Mouse (Mus musculus) erythroblast, embryonic 14.5 days (primary cell): ENCODE results near the gene Spryd4. TPM values are rescaled to one million over a fixed set of nuclear protein-coding genes. Genes with fewer than 3 reads are reported as not detected.
A peak's percentile ranks its signal among the peaks of the same experiment; 100 is the strongest.

Experiments used
- H3K27me3 ChIP-seq: 2 replicates; pipeline ENCODE4 v1.6.1; 2012; ENCODE audit warnings: inconsistent platforms; ENCODE audit not compliant: control insufficient read depth
- H3K36me3 ChIP-seq: 2 replicates; pipeline ENCODE4 v1.6.1; 2012; ENCODE audit warnings: mild to moderate bottlenecking, inconsistent platforms; ENCODE audit not compliant: control insufficient read depth
- H3K4me1 ChIP-seq: 2 replicates; pipeline ENCODE4 v1.6.1; 2012; ENCODE audit warnings: inconsistent platforms; ENCODE audit not compliant: control insufficient read depth
- H3K4me3 ChIP-seq: replicated peaks from 2 replicates; pipeline ENCODE3; 2012; ENCODE audit warnings: moderate library complexity, mild to moderate bottlenecking, inconsistent platforms
- H3K9me3 ChIP-seq: 2 replicates; pipeline ENCODE4 v1.6.1; 2012; ENCODE audit warnings: low read length, inconsistent platforms, mixed read lengths; ENCODE audit not compliant: control insufficient read depth
- GATA1 ChIP-seq: IDR thresholded peaks from 2 replicates; pipeline ENCODE4 v1.6.1; 2012; ENCODE audit warnings: low read length, inconsistent platforms, mixed read lengths
- TAL1 ChIP-seq: IDR thresholded peaks from 3 replicates; pipeline ENCODE4 v1.6.1; 2012; ENCODE audit warnings: low read length, inconsistent platforms, mixed read lengths
- polyA plus RNA-seq: library from polyadenylated mRNA; stranded (reverse); fragments of >175 nt; gene quantifications from 2 replicates; pipeline ENCODE4 v1.2.3, GENCODE M21; 2012

The Spryd4 gene
- polyA plus RNA-seq, 1 experiment = 0.10 TPM

GRCm38 (mm10) chr10:128212871-128213323 lies 1.3 kb upstream of the Spryd4 start:
- Histone ChIP-seq H3K36me3 (peaks cover 7% of the 10 kb centered on the region), H3K9me3 (no peaks in the 10 kb centered on the region), H3K27me3 (peaks cover 6% of the 10 kb centered on the region; the same call in 1 of the 2 replicates), H3K4me1 (peaks cover 38% of the 10 kb centered on the region), H3K4me3 (peak overlapping the region; percentile 61)
- no peak for TF ChIP-seq TAL1
- TF ChIP-seq GATA1 = no peak

GRCm38 (mm10) chr10:128212148-128212547 lies 541 bp upstream of the Spryd4 start:
- TF ChIP-seq GATA1 = no peak
- no peak for TF ChIP-seq TAL1
- peaks cover 6% of the 10 kb centered on the region; the same call in 1 of the 2 replicates for H3K27me3 ChIP-seq
- peaks cover 34% of the 10 kb centered on the region for H3K4me1 ChIP-seq
- no peaks in the 10 kb centered on the region for H3K9me3 ChIP-seq
- H3K36me3 ChIP-seq = peaks cover 9% of the 10 kb centered on the region
- H3K4me3 ChIP-seq = peak overlapping the region; percentile 70

- peaks cover 34% of the 10 kb centered on the region for H3K4me1 ChIP-seq
- peaks cover 15% of the 10 kb centered on the region for H3K36me3 ChIP-seq
- H3K27me3 ChIP-seq = peaks cover 6% of the 10 kb centered on the region; the same call in 1 of the 2 replicates
- no peaks in the 10 kb centered on the region for H3K9me3 ChIP-seq
- peak overlapping the region; percentile 70 for H3K4me3 ChIP-seq
- no peak for TF ChIP-seq GATA1
- no peak for TF ChIP-seq TAL1
These were observed 653 bp downstream of the Spryd4 start for GRCm38 (mm10) chr10:128210954-128211353.

GRCm38 (mm10) chr10:128210131-128210530 lies 1.5 kb downstream of the Spryd4 start:
- H3K27me3 ChIP-seq = peaks cover 6% of the 10 kb centered on the region; the same call in 1 of the 2 replicates
- H3K4me3 ChIP-seq = no peak overlapping the region
- TF ChIP-seq TAL1 (no peak), GATA1 (no peak)
- H3K36me3 ChIP-seq = peaks cover 15% of the 10 kb centered on the region
- H3K4me1 ChIP-seq = peaks cover 34% of the 10 kb centered on the region
- no peaks in the 10 kb centered on the region for H3K9me3 ChIP-seq

- Histone ChIP-seq H3K4me3 (no peak overlapping the region), H3K36me3 (peaks cover 15% of the 10 kb centered on the region)
- no peak for TF ChIP-seq GATA1
- no peak for TF ChIP-seq TAL1
These were observed 2.1 kb downstream of the Spryd4 start for GRCm38 (mm10) chr10:128209311-128210009.

GRCm38 (mm10) chr10:128208326-128208725 lies 3.3 kb downstream of the Spryd4 start:
- no peak for TF ChIP-seq TAL1
- no peak for TF ChIP-seq GATA1
- Histone ChIP-seq H3K4me1 (peaks cover 31% of the 10 kb centered on the region), H3K4me3 (no peak overlapping the region), H3K27me3 (peaks cover 4% of the 10 kb centered on the region; the same call in 1 of the 2 replicates), H3K36me3 (peaks cover 15% of the 10 kb centered on the region), H3K9me3 (no peaks in the 10 kb centered on the region)

More at GRCm38 (mm10) chr10:128209311-128210009, 2.1 kb downstream of the Spryd4 start:
- H3K27me3 ChIP-seq = peaks cover 6% of the 10 kb centered on the region; the same call in 1 of the 2 replicates
- H3K4me1 ChIP-seq = peaks cover 34% of the 10 kb centered on the region
- no peaks in the 10 kb centered on the region for H3K9me3 ChIP-seq

GRCm38 (mm10) chr10:128204941-128205340 lies 6.7 kb downstream of the Spryd4 start:
- H3K4me1 ChIP-seq = peaks cover under 1% of the 10 kb centered on the region; the same call in 1 of the 2 replicates
- TF ChIP-seq GATA1 = no peak
- TF ChIP-seq TAL1 = no peak
- H3K4me3 ChIP-seq = no peak overlapping the region
- H3K27me3 ChIP-seq = peaks cover 2% of the 10 kb centered on the region
- peaks cover 15% of the 10 kb centered on the region for H3K36me3 ChIP-seq
- no peaks in the 10 kb centered on the region for H3K9me3 ChIP-seq

GRCm38 (mm10) chr10:128201856-128202255 lies 9.8 kb downstream of the Spryd4 start:
- H3K4me1 ChIP-seq = no peaks in the 10 kb centered on the region
- no peak overlapping the region for H3K4me3 ChIP-seq
- no peaks in the 10 kb centered on the region for H3K9me3 ChIP-seq
- TF ChIP-seq TAL1 = no peak
- no peak for TF ChIP-seq GATA1
- H3K36me3 ChIP-seq = peaks cover 5% of the 10 kb centered on the region
- H3K27me3 ChIP-seq = peaks cover 16% of the 10 kb centered on the region

- Histone ChIP-seq H3K36me3 (no peaks in the 10 kb centered on the region), H3K9me3 (peaks cover 6% of the 10 kb centered on the region; the same call in 1 of the 2 replicates), H3K27me3 (peaks cover 64% of the 10 kb centered on the region), H3K4me1 (peaks cover 19% of the 10 kb centered on the region), H3K4me3 (peak overlapping the region; percentile 67)
- no peak for TF ChIP-seq GATA1
- no peak for TF ChIP-seq TAL1
These were observed 16.8 kb downstream of the Spryd4 start for GRCm38 (mm10) chr10:128194551-128195461.
